Mouse (Mus musculus): Measurements from ENCODE around the gene Wnt7b. TPM values are rescaled to one million over a fixed set of nuclear protein-coding genes. Genes with fewer than 3 reads are reported as not detected.
A peak's percentile ranks its signal among the peaks of the same experiment; 100 is the strongest.

The Wnt7b gene
- polyA plus RNA-seq, 1 experiment from 2014 or later: 0.38 TPM

- H3K4me2 ChIP-seq: peak overlapping the region; percentile 4; the same call in 1 of the 2 replicates
- no peak overlapping the region for H3K27ac ChIP-seq
- no peak overlapping the region for H3K9ac ChIP-seq
- 0 out of 2 replicates have a peak, but pooled peaks have one; percentile 42 for ATAC-seq
- H3K36me3 ChIP-seq: no peaks in the 10 kb centered on the region
- WGBS (ENCODE audit: insufficient replicate concordance): 22% methylated on average over 18 of the region's 18 CpGs
- H3K27me3 ChIP-seq (replicated peaks): peaks cover 15% of the 10 kb centered on the region
- H3K4me1 ChIP-seq: 0 out of 2 replicates have a peak, but pooled peaks cover 9% of the 10 kb centered on the region
- no peaks in the 10 kb centered on the region for H3K9me3 ChIP-seq (replicated peaks)
- no peak overlapping the region for H3K4me3 ChIP-seq
Measured at GRCm38 (mm10) chr15:85599887-85600695, 17.8 kb upstream of the Wnt7b start.

DNA sequence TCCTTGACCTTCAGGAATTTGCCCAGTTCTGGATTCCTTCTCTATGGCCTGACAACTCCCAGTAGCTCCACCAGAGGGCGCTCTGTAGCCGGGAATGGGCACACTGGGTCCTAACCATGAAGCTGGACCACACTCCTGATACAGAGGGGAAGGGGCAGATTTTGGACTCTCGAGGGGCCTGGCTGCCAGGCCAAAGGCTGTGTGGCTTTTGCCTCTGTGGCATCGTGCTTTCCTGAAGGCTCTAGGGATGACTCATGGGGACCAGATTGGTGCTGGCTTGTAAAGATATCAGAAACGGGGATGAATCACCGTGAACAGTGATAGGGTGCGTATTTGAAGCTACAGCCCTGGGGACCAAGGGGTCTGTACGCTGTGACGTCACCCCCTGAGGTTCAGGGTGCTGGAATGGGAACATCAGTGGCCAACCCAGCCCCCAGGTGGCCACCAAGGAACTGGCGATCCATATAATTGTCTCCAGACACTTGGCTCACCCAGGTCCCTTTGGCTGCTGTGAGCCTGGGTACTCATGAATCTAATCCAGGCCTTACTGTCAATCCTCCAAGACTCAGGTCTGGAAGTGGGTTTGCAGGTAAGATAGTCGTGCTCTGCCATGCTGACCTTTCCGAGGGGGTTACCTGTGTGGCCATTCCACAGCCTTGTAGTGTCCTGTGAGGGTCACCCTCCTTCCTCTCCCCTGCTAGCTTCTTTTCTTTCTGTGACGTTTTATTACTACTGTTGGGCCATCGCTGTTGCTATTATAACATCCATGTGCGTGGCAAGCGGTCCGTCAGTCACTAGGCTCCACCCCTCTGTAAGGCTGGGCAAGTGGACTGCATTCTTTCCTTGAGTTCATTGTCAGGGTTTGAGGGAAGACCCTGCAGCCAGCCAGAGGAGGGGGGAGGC is 17.0 kb upstream of the Wnt7b start:
- no peak overlapping the region for H3K4me2 ChIP-seq

GRCm38 (mm10) chr15:85598443-85598842 is 16.2 kb upstream of the Wnt7b start:
- Histone ChIP-seq H3K9me3 (replicated peaks) (no peaks in the 10 kb centered on the region), H3K9ac (no peak overlapping the region), H3K27me3 (replicated peaks) (peaks cover 15% of the 10 kb centered on the region), H3K27ac (no peak overlapping the region), H3K36me3 (no peaks in the 10 kb centered on the region), H3K4me3 (no peak overlapping the region), H3K4me1 (0 out of 2 replicates have a peak, but pooled peaks cover 9% of the 10 kb centered on the region), H3K4me2 (no peak overlapping the region)
- whole genome bisulfite sequencing (ENCODE audit: insufficient replicate concordance): 58% methylated on average over 5 of the region's 5 CpGs
- no peak for ATAC-seq

More for the DNA sequence above, 17.0 kb upstream of the Wnt7b start:
- no peaks in the 10 kb centered on the region for H3K36me3 ChIP-seq
- WGBS (ENCODE audit: insufficient replicate concordance): 45% methylated on average over 17 of the region's 17 CpGs
- peaks cover 15% of the 10 kb centered on the region for H3K27me3 ChIP-seq (replicated peaks)
- ATAC-seq: no peak
- H3K9me3 ChIP-seq (replicated peaks): no peaks in the 10 kb centered on the region
- 0 out of 2 replicates have a peak, but pooled peaks cover 9% of the 10 kb centered on the region for H3K4me1 ChIP-seq
- no peak overlapping the region for H3K27ac ChIP-seq
- H3K4me3 ChIP-seq: no peak overlapping the region
- no peak overlapping the region for H3K9ac ChIP-seq

DNA sequence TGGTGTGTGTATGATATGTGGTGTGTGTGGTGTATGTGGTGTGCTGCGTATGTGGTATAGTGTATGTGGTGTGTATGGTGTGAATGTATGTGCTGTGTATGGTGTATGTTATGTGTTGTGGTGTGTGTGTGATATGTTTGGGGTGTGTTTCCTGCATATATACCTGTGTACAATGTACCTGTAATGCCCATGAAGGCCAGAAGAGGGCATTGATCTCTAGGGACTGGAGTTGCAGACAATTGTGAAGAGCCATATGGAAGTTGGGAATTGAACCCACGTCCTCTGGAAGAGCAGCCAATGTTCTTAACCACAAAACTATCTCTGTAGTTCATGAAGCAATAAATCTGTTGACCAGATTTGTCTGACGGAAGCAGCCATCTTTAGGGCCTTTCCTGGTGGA is 15.1 kb upstream of the Wnt7b start:
- whole genome bisulfite sequencing (ENCODE audit: insufficient replicate concordance): 42% methylated on average over 3 of the region's 3 CpGs
- H3K27me3 ChIP-seq (replicated peaks): peaks cover 15% of the 10 kb centered on the region

DNA sequence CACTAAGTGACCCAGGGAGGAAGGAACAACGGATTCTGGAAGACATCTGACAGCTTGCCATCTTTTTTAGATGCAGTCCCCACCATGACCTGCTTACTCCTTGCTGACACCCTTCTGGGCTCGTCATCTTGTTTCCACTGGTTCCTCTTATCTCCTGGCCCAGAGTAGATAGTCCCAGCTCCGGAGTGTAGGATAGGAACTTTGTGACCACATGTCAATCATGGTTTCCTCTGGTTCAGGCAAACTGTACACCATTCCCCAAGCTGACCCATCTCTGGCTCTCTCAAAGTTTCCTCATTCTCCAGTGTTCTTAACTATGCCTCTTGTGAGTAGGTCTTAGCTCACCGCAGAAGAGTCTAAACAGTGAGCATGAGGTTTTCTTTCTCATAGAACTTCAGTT is 10.4 kb upstream of the Wnt7b start:
- Histone ChIP-seq H3K27me3 (replicated peaks) (0 out of 2 replicates have a peak, but pooled peaks cover 2% of the 10 kb centered on the region), H3K4me3 (no peak overlapping the region), H3K9ac (no peak overlapping the region), H3K36me3 (no peaks in the 10 kb centered on the region), H3K4me1 (no peaks in the 10 kb centered on the region), H3K4me2 (no peak overlapping the region), H3K27ac (no peak overlapping the region), H3K9me3 (replicated peaks) (no peaks in the 10 kb centered on the region)
- 20% methylated on average over 4 of the region's 4 CpGs for WGBS (ENCODE audit: insufficient replicate concordance)
- ATAC-seq: no peak

More for the DNA sequence above, 15.1 kb upstream of the Wnt7b start:
- Histone ChIP-seq H3K27ac (no peak overlapping the region), H3K9ac (no peak overlapping the region), H3K4me2 (no peak overlapping the region), H3K36me3 (no peaks in the 10 kb centered on the region), H3K4me1 (0 out of 2 replicates have a peak, but pooled peaks cover 9% of the 10 kb centered on the region), H3K9me3 (replicated peaks) (no peaks in the 10 kb centered on the region), H3K4me3 (no peak overlapping the region)
- no peak for ATAC-seq

GRCm38 (mm10) chr15:85590831-85591230 is 8.6 kb upstream of the Wnt7b start:
- no peak for ATAC-seq
- no peaks in the 10 kb centered on the region for H3K4me1 ChIP-seq
- peaks cover 14% of the 10 kb centered on the region; the same call in 1 of the 2 replicates for H3K27me3 ChIP-seq (replicated peaks)
- 82% methylated on average over 10 of the region's 10 CpGs for WGBS (ENCODE audit: insufficient replicate concordance)
- H3K9ac ChIP-seq: no peak overlapping the region
- H3K27ac ChIP-seq: no peak overlapping the region
- no peaks in the 10 kb centered on the region for H3K9me3 ChIP-seq (replicated peaks)
- H3K4me2 ChIP-seq: no peak overlapping the region
- H3K4me3 ChIP-seq: no peak overlapping the region
- no peaks in the 10 kb centered on the region for H3K36me3 ChIP-seq

DNA sequence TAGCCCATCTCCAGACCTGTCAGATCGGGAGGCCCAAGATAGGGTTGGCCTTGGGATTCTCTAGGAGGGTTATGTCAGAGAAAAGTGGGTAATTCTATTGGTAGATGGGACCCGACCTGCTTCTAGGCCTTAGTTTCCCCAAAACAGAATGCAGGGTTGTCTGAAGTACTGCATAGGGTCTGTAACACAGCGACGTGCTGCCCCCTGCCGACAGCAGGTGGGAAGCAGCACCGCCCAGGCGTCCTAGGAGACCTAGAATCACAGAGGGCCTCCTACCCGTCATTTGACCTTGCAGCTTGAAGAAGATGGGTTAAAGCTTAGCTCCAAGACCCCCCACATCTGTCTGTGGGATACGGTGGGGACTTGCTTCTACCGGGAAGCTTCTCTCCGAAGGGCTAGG is 1.2 kb upstream of the Wnt7b start:
- Histone ChIP-seq H3K9ac (no peak overlapping the region), H3K9me3 (replicated peaks) (no peaks in the 10 kb centered on the region), H3K4me2 (no peak overlapping the region), H3K4me3 (no peak overlapping the region), H3K27me3 (replicated peaks) (peaks cover 83% of the 10 kb centered on the region), H3K27ac (no peak overlapping the region), H3K4me1 (peaks cover 9% of the 10 kb centered on the region; the same call in 1 of the 2 replicates), H3K36me3 (no peaks in the 10 kb centered on the region)
- no peak for ATAC-seq
- 6% methylated on average over 11 of the region's 11 CpGs for WGBS (ENCODE audit: insufficient replicate concordance)

DNA sequence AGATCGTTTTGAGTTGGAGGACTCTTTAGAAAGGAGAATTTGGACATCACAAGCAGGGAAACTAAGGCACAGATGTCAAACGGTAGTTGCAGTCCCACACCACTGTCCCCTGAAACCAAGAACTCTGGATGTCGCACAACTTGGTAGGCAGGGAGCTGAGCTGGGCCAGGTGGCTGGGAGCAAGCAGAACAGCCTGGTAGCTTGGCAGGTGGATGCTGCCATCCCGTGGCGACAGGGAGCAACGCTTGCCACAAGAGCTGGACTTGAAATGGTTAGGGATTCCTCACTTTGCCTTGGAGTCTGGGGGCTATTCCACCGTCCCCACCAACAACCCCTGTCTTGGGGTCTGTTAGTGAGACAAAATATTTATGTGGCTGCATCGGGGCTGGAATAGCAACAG is 751 bp upstream of the Wnt7b start:
- Histone ChIP-seq H3K9me3 (replicated peaks) (no peaks in the 10 kb centered on the region), H3K4me1 (peaks cover 9% of the 10 kb centered on the region; the same call in 1 of the 2 replicates), H3K9ac (no peak overlapping the region), H3K4me2 (no peak overlapping the region), H3K36me3 (no peaks in the 10 kb centered on the region), H3K4me3 (no peak overlapping the region), H3K27me3 (replicated peaks) (peaks cover 88% of the 10 kb centered on the region), H3K27ac (no peak overlapping the region)
- ATAC-seq: no peak
- 4% methylated on average over 8 of the region's 8 CpGs for WGBS (ENCODE audit: insufficient replicate concordance)

DNA sequence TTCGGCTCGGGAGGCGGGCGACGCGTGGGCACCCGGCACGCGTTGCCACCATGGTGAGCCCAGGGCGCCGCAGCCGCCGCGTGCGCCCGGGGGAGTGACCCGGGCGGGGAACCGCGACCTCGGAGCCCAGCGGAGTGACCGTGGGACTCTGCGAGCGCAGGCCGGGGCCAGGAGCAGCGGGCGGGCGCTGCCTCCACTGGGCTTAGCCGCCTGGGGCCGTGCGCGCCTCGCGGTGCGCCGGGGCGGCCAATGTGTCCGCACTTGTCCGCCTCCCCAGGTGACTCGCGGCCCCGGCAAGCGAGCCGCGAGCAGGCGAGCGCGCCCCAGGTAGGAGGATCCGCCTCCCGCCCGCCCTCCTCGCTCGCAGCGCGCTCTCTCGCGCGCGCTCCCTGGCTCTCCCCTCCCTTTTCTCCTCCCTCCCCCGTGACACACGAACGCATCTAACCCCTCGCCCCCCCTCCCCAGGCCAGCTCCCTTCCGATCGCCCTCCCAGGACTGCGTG is 659 bp downstream of the Wnt7b start:
- Histone ChIP-seq H3K4me1 (peaks cover 9% of the 10 kb centered on the region; the same call in 1 of the 2 replicates), H3K9me3 (replicated peaks) (no peaks in the 10 kb centered on the region), H3K27ac (no peak overlapping the region), H3K4me2 (peak overlapping the region; percentile 63), H3K27me3 (replicated peaks) (peaks cover 90% of the 10 kb centered on the region), H3K4me3 (peak overlapping the region; percentile 45), H3K9ac (no peak overlapping the region), H3K36me3 (no peaks in the 10 kb centered on the region)
- WGBS (ENCODE audit: insufficient replicate concordance): 1% methylated on average over 47 of the region's 67 CpGs
- no peak for ATAC-seq

- peak overlapping the region; percentile 45 for H3K4me3 ChIP-seq
- H3K27ac ChIP-seq: no peak overlapping the region
- H3K27me3 ChIP-seq (replicated peaks): peaks cover 96% of the 10 kb centered on the region
- no peak for ATAC-seq
- H3K4me1 ChIP-seq: peaks cover 9% of the 10 kb centered on the region; the same call in 1 of the 2 replicates
- WGBS (ENCODE audit: insufficient replicate concordance): 3% methylated on average over 55 of the region's 66 CpGs
- H3K36me3 ChIP-seq: no peaks in the 10 kb centered on the region
- H3K9me3 ChIP-seq (replicated peaks): no peaks in the 10 kb centered on the region
- no peak overlapping the region for H3K9ac ChIP-seq
- peak overlapping the region; percentile 63 for H3K4me2 ChIP-seq
Measured at GRCm38 (mm10) chr15:85580934-85581562, 1.2 kb downstream of the Wnt7b start.

GRCm38 (mm10) chr15:85580483-85580882 is 1.8 kb downstream of the Wnt7b start:
- H3K9me3 ChIP-seq (replicated peaks): no peaks in the 10 kb centered on the region
- ATAC-seq: no peak
- peak overlapping the region; percentile 63 for H3K4me2 ChIP-seq
- no peak overlapping the region for H3K27ac ChIP-seq
- no peaks in the 10 kb centered on the region for H3K36me3 ChIP-seq
- peak overlapping the region; percentile 45 for H3K4me3 ChIP-seq
- no peak overlapping the region for H3K9ac ChIP-seq
- peaks cover 98% of the 10 kb centered on the region for H3K27me3 ChIP-seq (replicated peaks)
- 3% methylated on average over 47 of the region's 47 CpGs for WGBS (ENCODE audit: insufficient replicate concordance)
- H3K4me1 ChIP-seq: peaks cover 9% of the 10 kb centered on the region; the same call in 1 of the 2 replicates
